Mouse (Mus musculus): Measurements from ENCODE around the gene Olfr1344.
"Not testable (repeated sequence)": the region's sequence is repeated elsewhere in the genome, so short reads cannot be mapped to it uniquely, and the experiment has no call there.

Gene Olfr1344

GRCm38 (mm10) chr7:6438388-6438787, at the start of gene Olfr1344:
TSS of gene Olfr1344 (plus strand) at chr7:6438688.
- DNase-seq (ENCODE audit: low spot score), result no peak

GRCm38 (mm10) chr7:6388971-6389370, 49.5 kb upstream of the Olfr1344 start:
- DNase-seq (ENCODE audit: low spot score), result no peak

- no peak for DNase-seq (ENCODE audit: low spot score)
Observed at GRCm38 (mm10) chr7:6389449-6389848, 49.0 kb upstream of the Olfr1344 start.

- no peak for DNase-seq (ENCODE audit: low spot score)
Observed at GRCm38 (mm10) chr7:6397996-6398975, 40.2 kb upstream of the Olfr1344 start, which contains the start of gene Smim17. TSS of gene Smim17 (plus strand) at chr7:6398715.

DNA sequence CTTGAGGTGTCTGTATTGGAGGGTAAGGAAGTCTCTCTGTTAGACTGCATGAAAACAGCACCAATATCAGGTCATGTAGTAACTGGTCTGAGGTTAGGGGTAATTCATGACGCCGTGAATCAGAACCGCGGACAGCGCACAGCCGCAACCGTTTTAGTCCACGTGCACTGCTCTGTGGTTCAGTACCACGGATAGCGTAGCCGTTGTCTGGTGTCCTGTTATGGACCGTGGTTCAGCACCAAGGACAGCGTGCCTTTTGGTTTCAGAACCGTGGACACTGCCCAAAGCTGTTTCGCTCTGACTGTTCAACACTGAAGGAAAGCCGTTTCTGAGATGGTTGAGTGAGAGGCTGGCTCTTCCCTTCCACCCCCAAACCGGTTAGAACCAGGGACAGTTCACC, 28.4 kb upstream of the Olfr1344 start, which contains the start of gene Gm20715:
Gm20715 (plus strand) TSS at position 235 of the 400 bp plus-strand sequence.
- peak; percentile 88 for DNase-seq (ENCODE audit: low spot score)

DNA sequence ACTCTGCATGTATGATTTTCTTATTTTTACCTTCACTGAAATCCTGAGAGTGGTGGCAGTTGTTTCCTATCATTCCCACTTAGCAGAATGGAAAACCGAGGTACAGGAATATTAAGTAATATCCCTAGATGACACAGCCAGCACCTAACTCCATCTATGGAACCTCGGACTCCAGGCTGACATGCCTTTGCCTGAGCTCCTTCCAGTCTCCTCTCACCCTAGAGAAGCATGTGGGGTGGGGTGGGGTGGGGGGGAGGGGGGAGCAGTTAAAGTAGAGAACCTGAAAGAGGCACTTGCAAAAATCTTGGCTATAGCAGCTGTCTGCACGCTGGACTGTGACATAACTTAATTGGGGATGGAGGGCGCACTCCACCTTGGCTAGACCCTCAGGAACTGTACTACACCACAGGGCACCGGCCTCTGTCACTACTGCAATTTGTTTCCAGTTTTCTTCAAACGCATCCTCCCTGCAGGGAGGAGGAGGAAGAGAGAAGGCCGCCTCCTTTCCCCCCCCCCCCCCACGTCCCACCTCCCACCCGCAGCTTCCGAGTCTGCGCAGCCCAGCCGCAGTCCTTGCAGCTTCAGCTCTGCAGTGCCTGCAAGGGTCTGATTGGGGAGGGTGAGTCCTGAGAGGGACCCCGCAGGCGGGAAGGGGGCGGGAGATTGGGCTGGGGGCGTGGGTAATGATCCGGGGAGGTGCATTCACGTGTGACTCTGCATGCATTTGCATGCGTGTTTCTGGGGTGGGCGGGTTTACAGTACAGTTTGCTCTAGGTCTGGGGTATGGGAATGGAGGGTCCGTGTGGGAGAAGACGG, 23.7 kb upstream of the Olfr1344 start:
- DNase-seq (ENCODE audit: low spot score), result no peak

DNA sequence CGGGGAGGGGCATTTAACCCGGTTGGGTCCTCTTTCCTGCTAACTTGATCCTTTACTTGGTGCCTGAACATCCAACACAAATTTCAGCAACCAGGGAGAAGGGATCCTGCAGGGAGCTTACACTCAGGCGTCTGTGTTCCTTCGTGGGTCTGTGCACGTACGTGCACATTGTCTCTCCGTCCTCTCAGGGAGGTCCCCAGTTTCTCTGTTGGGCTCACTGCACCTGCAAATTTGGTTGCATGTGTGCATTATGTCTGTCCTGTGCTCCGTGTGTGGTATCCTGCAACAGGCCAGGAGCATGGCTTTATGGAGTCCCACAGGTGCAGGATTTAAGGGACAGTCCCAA, 23.1 kb upstream of the Olfr1344 start:
- no peak for DNase-seq (ENCODE audit: low spot score)

- no peak for DNase-seq (ENCODE audit: low spot score)
Observed at GRCm38 (mm10) chr7:6419894-6420293, 18.6 kb upstream of the Olfr1344 start.

DNA sequence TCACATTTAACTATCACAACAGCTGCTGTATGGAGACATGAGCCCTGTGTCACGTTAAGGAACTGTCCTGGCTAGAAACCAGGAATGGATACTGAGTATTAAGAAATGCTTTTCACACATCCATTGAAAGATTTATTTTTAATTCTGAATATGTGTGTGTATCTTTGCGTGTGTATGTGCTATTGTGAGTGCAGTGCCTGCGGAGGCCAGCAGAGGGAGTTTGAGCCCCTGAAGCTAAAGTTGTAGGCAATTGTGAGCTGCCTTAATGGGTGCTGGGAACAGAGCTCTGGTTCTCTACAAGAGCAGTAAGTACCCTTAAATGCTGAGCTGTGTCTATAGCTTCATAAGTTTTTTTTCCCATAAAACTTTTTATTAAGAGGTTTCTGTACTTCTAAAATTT, 9.1 kb upstream of the Olfr1344 start:
- no peak for DNase-seq (ENCODE audit: low spot score)

GRCm38 (mm10) chr7:6430342-6430741, 8.1 kb upstream of the Olfr1344 start:
- no peak for DNase-seq (ENCODE audit: low spot score)

DNA sequence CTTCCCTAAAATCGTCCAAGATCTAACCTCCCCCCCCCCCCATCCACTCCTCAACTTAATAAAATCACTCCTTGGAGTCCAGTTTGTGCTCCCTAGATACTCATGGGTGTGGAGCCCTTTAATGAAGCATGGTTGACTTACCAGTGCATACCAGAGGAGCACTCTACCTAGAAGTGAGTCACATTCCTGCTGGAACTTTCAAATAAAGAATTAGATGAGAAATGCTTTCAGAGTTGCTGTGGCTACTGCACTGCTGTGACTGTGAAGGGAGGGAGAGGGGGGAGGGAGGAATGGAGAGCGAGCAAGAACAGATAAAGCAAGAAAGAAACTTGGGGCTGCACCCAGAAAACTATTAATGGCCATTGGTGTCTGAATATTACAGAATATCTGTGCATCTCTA, 2.7 kb downstream of the Olfr1344 start:
- no peak for DNase-seq (ENCODE audit: low spot score)

GRCm38 (mm10) chr7:6447771-6448170, 9.3 kb downstream of the Olfr1344 start:
- DNase-seq (ENCODE audit: low spot score), result no peak

- no peak for DNase-seq (ENCODE audit: low spot score)
Observed at GRCm38 (mm10) chr7:6455868-6456267, 17.4 kb downstream of the Olfr1344 start, which contains the start of gene Olfr1336. TSS of gene Olfr1336 (plus strand) at chr7:6456168.

GRCm38 (mm10) chr7:6456399-6456798, 17.9 kb downstream of the Olfr1344 start:
- no peak for DNase-seq (ENCODE audit: low spot score)

DNA sequence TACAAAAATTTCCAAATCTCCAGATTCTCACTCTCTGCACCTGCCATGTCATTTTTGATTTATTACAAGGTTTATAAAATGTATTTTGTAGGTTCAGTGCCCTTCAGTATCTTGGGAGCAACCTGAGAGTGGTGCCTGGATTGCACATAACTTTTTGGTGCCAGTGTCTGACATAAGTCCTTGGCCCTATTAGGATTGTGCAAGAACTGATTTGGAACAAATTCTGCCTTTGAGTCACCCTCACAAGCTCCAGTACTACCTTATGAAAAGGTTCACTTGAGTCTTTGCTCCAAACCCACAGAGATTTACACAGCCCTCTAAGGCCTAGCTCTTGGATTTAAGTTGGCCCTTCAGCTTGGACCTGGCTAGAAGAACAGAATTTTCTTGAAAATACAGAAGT, 28.5 kb downstream of the Olfr1344 start, which contains the start of gene Olfr1346:
Olfr1346 (plus strand) TSS at position 151 of the 400 bp plus-strand sequence.
- DNase-seq (ENCODE audit: low spot score), result no peak

- not testable (repeated sequence) for DNase-seq (ENCODE audit: low spot score)
Observed at GRCm38 (mm10) chr7:6477633-6478032, 39.1 kb downstream of the Olfr1344 start.

- DNase-seq (ENCODE audit: low spot score), result no peak
Observed at GRCm38 (mm10) chr7:6486841-6487240, 48.4 kb downstream of the Olfr1344 start, which contains the start of gene Olfr5. TSS of gene Olfr5 (minus strand) at chr7:6486941.
